Mouse (Mus musculus): ENCODE results near the gene Slx4ip. TPM values are rescaled to one million over a fixed set of nuclear protein-coding genes. Genes with fewer than 3 reads are reported as not detected.

Gene Slx4ip
- polyA plus RNA-seq, 1 experiment from 2014 or later, result 6.6 TPM

- ChIA-PET CTCF (interaction anchor here (1.2 to 2.1 kb wide), 5 partner anchors 8 to 30 kb away, joined by 3 to 6 read pairs (median 3); no protein-coding TSS in a partner anchor), POLR2A (no interaction called here)
- TF ChIP-seq CTCF (IDR thresholded peaks at IDR 0.05), result no peak
- no peak for ATAC-seq
- H3K27me3 ChIP-seq, result no peaks in the 10 kb centered on the region
- no peak for DNase-seq (ENCODE audit: low read depth, low spot score)
- in situ Hi-C loops (cut with MboI; ENCODE audit: low pct_unique_long_range_greater_than_20kb), result no loop called here
Measured at GRCm38 (mm10) chr2:137049906-137050305, 158.9 kb downstream of the Slx4ip start.

- no peak for DNase-seq (ENCODE audit: low read depth, low spot score)
- no peak for TF ChIP-seq CTCF (IDR thresholded peaks at IDR 0.05)
- in situ Hi-C loops (cut with MboI; ENCODE audit: low pct_unique_long_range_greater_than_20kb), result no loop called here
- ChIA-PET POLR2A (no interaction called here), CTCF (interaction anchor here (0.7 to 2.9 kb wide), 2 partner anchors 11 to 63 kb away, joined by 3 to 10 read pairs; no protein-coding TSS in a partner anchor)
- ATAC-seq, result no peak
- no peaks in the 10 kb centered on the region for H3K27me3 ChIP-seq
Measured at GRCm38 (mm10) chr2:137063829-137064228, 172.8 kb downstream of the Slx4ip start.

GRCm38 (mm10) chr2:137064513-137064912 is 173.5 kb downstream of the Slx4ip start:
- no peaks in the 10 kb centered on the region for H3K27me3 ChIP-seq
- TF ChIP-seq CTCF (IDR thresholded peaks at IDR 0.05), result no peak
- DNase-seq (ENCODE audit: low read depth, low spot score), result no peak
- ChIA-PET POLR2A (no interaction called here), CTCF (interaction anchor here (2.0 kb wide), 1 partner anchor 13 kb away, joined by 6 read pairs; no protein-coding TSS in a partner anchor)
- in situ Hi-C loops (cut with MboI; ENCODE audit: low pct_unique_long_range_greater_than_20kb), result no loop called here
- ATAC-seq, result peak; percentile 33

GRCm38 (mm10) chr2:137067479-137068110 is 176.6 kb downstream of the Slx4ip start:
- ATAC-seq (peak; percentile 88), DNase-seq (ENCODE audit: low read depth, low spot score) (no peak)
- ChIA-PET CTCF (interaction anchor here (2.1 kb wide), 1 partner anchor 17 kb away, joined by 5 read pairs; no protein-coding TSS in a partner anchor), POLR2A (no interaction called here)
- in situ Hi-C loops (cut with MboI; ENCODE audit: low pct_unique_long_range_greater_than_20kb), result no loop called here
- no peak for TF ChIP-seq CTCF (IDR thresholded peaks at IDR 0.05)
- H3K27me3 ChIP-seq, result no peaks in the 10 kb centered on the region

- no peak for TF ChIP-seq CTCF (IDR thresholded peaks at IDR 0.05)
- ATAC-seq (no peak), DNase-seq (ENCODE audit: low read depth, low spot score) (no peak)
- ChIA-PET POLR2A (interaction anchor here (0.6 kb wide), 1 partner anchor 69 kb away, joined by 4 read pairs; no protein-coding TSS in a partner anchor), CTCF (interaction anchor here (2.0 kb wide), 1 partner anchor 24 kb away, joined by 6 read pairs; no protein-coding TSS in a partner anchor)
- in situ Hi-C loops (cut with MboI; ENCODE audit: low pct_unique_long_range_greater_than_20kb), result loop anchor here (10.0 kb wide), 1 partner anchor 159 kb away; no protein-coding TSS in a partner anchor
- no peaks in the 10 kb centered on the region for H3K27me3 ChIP-seq
Measured at GRCm38 (mm10) chr2:137073473-137074312, 182.7 kb downstream of the Slx4ip start.

- in situ Hi-C loops (cut with MboI; ENCODE audit: low pct_unique_long_range_greater_than_20kb), result loop anchor here (10.0 kb wide), 1 partner anchor 159 kb away; no protein-coding TSS in a partner anchor
- CTCF ChIA-PET, result interaction anchor here (1.0 to 2.0 kb wide), 2 partner anchors 9 to 25 kb away, joined by 3 to 6 read pairs; no protein-coding TSS in a partner anchor
- POLR2A ChIA-PET, result interaction anchor here (0.6 kb wide), 1 partner anchor 70 kb away, joined by 4 read pairs; no protein-coding TSS in a partner anchor
- TF ChIP-seq CTCF (IDR thresholded peaks at IDR 0.05), result no peak
- H3K27me3 ChIP-seq, result no peaks in the 10 kb centered on the region
- ATAC-seq (no peak), DNase-seq (ENCODE audit: low read depth, low spot score) (no peak)
Measured at GRCm38 (mm10) chr2:137074313-137074620, 183.2 kb downstream of the Slx4ip start.

- in situ Hi-C loops (cut with MboI; ENCODE audit: low pct_unique_long_range_greater_than_20kb), result loop anchor here (5.0 to 10.0 kb wide), 2 partner anchors 71 to 164 kb away; no protein-coding TSS in a partner anchor
- no peak for TF ChIP-seq CTCF (IDR thresholded peaks at IDR 0.05)
- no peaks in the 10 kb centered on the region for H3K27me3 ChIP-seq
- ChIA-PET CTCF (interaction anchor here (1.0 to 2.0 kb wide), 4 partner anchors 13 to 187 kb away, joined by 3 to 7 read pairs (median 4); partner anchors contain the start of genes AL731706.1, Mkks and Slx4ip), POLR2A (interaction anchor here (0.9 to 1.2 kb wide), 2 partner anchors 30 to 35 kb away, joined by 3 read pairs; no protein-coding TSS in a partner anchor)
- no peak for DNase-seq (ENCODE audit: low read depth, low spot score)
- no peak for ATAC-seq
Measured at GRCm38 (mm10) chr2:137078771-137079170, 187.8 kb downstream of the Slx4ip start.

GRCm38 (mm10) chr2:137079721-137080320 is 188.8 kb downstream of the Slx4ip start:
- in situ Hi-C loops (cut with MboI; ENCODE audit: low pct_unique_long_range_greater_than_20kb), result loop anchor here (5.0 to 10.0 kb wide), 2 partner anchors 73 to 165 kb away; no protein-coding TSS in a partner anchor
- H3K27me3 ChIP-seq, result no peaks in the 10 kb centered on the region
- CTCF ChIA-PET, result interaction anchor here (0.9 to 2.5 kb wide), 4 partner anchors 25 to 188 kb away, joined by 3 to 12 read pairs (median 5); partner anchors contain the start of genes AL731706.1, Mkks and Slx4ip
- POLR2A ChIA-PET, result interaction anchor here (0.9 kb wide), 2 partner anchors 34 to 48 kb away, joined by 3 read pairs; no protein-coding TSS in a partner anchor
- DNase-seq (ENCODE audit: low read depth, low spot score) (no peak), ATAC-seq (peak; percentile 51)
- no peak for TF ChIP-seq CTCF (IDR thresholded peaks at IDR 0.05)

GRCm38 (mm10) chr2:137080468-137080867 is 189.4 kb downstream of the Slx4ip start:
- POLR2A ChIA-PET, result interaction anchor here (0.9 kb wide), 1 partner anchor 47 kb away, joined by 3 read pairs; no protein-coding TSS in a partner anchor

More at GRCm38 (mm10) chr2:137080468-137080867, 189.4 kb downstream of the Slx4ip start:
- no peaks in the 10 kb centered on the region for H3K27me3 ChIP-seq
- CTCF ChIA-PET, result interaction anchor here (2.0 to 2.5 kb wide), 2 partner anchors 24 to 34 kb away, joined by 7 to 12 read pairs; no protein-coding TSS in a partner anchor
- in situ Hi-C loops (cut with MboI; ENCODE audit: low pct_unique_long_range_greater_than_20kb), result no loop called here
- DNase-seq (ENCODE audit: low read depth, low spot score), result no peak
- no peak for TF ChIP-seq CTCF (IDR thresholded peaks at IDR 0.05)
- peak; percentile 54 for ATAC-seq
